Mouse (Mus musculus): ENCODE data around the gene Gbgt1.

GRCm38 (mm10) chr2:28535263-28535540, 38.5 kb downstream of the Gbgt1 start:
- TF ChIP-seq CTCF (IDR thresholded peaks at IDR 0.05; ENCODE audit: low read depth) (no peak), EP300 (IDR thresholded peaks at IDR 0.05; ENCODE audit: low read depth) (no peak)

All from heart, postnatal 0 days (tissue).